Mouse (Mus musculus) brown adipose tissue, adult 24 weeks (tissue): Measurements from ENCODE around the gene Cit. TPM values are rescaled to one million over a fixed set of nuclear protein-coding genes. Genes with fewer than 3 reads are reported as not detected.
"Not testable (repeated sequence)": the region's sequence is repeated elsewhere in the genome, so short reads cannot be mapped to it uniquely, and the experiment has no call there.

ENCODE experiments used
- H3K27ac ChIP-seq: fragments of 200-500 bp; replicated peaks from 2 replicates; pipeline ENCODE4 v1.5.1; 2012; ENCODE audit warnings: low read depth, mild to moderate bottlenecking, low read length
- H3K4me1 ChIP-seq: fragments of 200-500 bp; 2 replicates; pipeline ENCODE4 v1.6.1; 2012; ENCODE audit warnings: low read length, mixed read lengths; ENCODE audit not compliant: control insufficient read depth, insufficient read depth, insufficient read length
- H3K4me3 ChIP-seq: fragments of 200-500 bp; 2 replicates; pipeline ENCODE4 v1.5.1; 2012; ENCODE audit warnings: low read depth, mild to moderate bottlenecking, low read length, moderate library complexity; ENCODE audit not compliant: insufficient read depth
- polyA plus RNA-seq: library from polyadenylated mRNA; stranded (reverse); fragments of >200 nt; gene quantifications from 2 replicates; pipeline ENCODE4 v1.2.4, GENCODE M21; 2012; ENCODE audit not compliant: missing spikeins, insufficient read depth, insufficient read length

Cit gene
- polyA plus RNA-seq, result 0.12 and 0.13 TPM in 2 replicates

DNA sequence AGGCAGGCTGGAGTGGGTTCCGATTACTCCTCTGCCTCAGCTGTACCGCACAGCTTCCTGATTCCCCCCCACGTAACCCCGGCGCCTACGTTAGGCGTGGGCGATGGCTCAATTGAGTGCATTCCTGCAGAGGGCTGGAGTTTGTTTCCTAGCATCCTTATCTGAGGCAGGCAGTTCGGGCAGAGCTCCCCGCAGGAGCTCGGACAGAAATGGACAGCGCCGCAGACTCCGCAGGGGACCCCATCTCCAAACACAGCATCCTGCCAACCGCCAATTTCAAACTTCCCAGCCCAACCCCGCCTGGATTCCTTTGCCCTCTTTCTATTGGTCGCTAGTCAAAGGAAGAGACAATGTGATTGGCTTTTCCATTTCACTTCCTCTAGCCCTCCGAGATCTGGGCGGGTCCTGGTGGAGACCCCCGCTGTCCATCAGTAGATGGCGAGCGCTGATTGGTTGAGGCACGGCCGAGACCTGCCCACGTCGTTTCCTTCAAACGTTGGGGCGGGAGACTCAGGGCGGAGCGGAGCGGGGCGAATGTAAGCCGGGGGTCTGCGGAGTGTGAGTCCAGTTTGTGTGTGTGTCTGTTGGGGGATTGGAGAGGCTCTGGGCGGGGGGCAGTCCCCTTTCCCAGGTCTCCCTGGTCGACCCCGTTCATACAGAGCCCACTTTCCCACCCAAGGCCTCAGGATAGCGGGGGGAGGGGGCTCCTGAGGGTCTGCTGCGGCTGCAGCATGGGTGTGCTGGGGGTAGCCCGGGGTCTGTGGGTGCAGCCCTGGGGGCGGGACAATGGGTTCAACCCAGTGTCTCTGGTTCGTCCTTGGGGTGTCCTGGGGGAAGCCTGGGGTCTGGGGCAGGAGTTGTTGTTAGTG, at the start of gene Cit:
Gene Cit (plus strand): TSS at position 513 of the 869 bp plus-strand sequence.
- no peaks in the 10 kb centered on the region for H3K4me1 ChIP-seq
- peak within 1 kb of the TSS; percentile 57 for H3K4me3 ChIP-seq
- H3K27ac ChIP-seq, result no peak within 1 kb of the TSS

DNA sequence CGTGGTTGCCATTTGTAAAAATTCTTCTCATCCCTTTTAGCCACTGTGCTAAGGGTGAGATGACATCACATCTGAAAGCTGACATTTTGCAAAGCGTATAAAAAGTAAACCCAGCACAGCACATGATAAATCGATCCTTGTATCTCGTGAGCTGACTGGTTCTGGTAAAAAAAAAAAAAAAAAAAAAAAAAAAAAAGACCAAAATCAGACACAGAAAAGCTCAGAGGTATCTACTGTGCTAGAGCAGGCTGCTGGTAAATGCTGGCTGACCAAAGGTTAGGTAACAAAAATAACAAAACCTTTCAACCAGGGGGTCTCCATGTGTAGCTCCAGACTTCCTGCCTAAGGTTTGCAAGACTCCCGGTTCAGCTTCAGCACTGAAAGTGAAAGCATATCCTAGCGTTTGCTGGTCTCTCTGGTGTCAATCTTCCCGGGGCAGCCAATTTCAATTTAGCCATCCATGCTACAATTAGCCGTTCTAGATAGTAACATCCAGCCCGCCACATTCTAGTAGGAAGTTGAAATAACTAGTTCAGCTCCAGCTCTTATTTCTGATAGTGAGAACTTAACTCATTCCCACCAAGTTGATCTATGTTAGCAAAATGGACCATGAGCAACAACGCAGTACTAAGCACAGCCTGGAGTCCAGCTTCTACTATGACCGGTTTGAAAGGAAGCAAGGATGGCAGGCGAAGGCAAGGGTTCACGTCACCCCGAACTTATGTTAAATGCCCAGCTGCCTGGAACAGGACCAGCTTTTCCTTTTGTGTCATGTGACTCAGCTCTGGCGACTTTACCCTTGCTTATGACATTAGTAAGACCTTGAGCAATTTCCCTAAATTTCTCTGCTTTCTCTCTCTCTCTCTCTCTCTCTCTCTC, 45.8 kb upstream of the Cit start:
- Histone ChIP-seq H3K4me1 (no peaks in the 10 kb centered on the region), H3K4me3 (peak overlapping the region; percentile 40), H3K27ac (no peak overlapping the region)

DNA sequence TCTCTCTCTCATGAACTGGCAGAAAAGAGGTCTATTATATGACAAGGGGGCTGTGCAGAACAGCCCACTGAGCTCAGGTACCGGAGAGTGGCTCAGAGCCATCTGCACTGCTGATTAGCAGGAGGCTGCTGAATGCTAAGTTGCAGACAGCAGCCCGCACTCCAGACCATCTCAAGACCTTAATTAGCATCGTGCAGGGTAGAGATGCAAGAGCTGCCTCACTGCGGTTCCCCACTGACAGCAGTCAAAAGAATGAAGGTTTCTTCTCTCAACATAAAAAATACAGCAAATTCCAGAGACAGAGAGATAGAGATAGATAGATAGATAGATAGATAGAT, 45.2 kb upstream of the Cit start:
- H3K27ac ChIP-seq, result no peak overlapping the region
- peak overlapping the region; percentile 40 for H3K4me3 ChIP-seq
- H3K4me1 ChIP-seq, result no peaks in the 10 kb centered on the region

DNA sequence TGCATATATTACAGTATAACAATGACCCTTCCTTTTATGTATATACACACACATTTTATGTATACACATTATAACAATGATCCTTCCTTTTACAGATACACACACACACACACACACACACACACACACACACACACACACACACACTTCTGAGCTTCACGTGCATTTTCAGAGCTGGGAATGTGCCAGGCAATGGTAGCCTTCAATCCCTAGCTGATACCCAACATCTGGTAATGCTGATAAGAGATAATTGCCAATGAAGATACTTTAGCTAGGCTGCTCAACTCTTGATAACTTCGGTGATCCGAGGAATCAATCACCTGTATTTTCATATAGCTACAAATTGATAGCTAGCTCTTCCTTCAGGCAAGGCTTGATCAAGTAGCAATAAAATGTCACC, 32.8 kb upstream of the Cit start:
- H3K4me1 ChIP-seq, result no peaks in the 10 kb centered on the region
- H3K4me3 ChIP-seq, result no peak overlapping the region
- H3K27ac ChIP-seq, result no peak overlapping the region

DNA sequence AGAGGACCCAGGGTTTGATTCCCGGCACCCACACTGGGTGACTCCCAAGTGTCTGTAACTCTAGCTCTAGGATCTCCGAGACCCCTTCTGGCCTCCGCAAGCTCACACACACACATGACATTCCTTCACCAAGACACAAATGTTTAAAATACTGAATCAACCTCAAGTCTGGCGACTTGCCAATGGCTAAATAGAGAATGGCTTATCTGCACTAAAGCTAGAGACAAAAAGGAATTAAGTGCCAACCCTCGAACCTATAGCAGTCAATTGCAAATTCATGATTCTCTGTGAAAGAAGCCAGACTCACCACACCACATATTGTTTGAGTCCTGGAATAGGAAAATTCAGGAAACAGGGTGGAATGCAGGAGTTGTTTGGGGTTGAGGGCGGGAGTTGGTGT, 28.1 kb upstream of the Cit start:
- no peak overlapping the region for H3K4me3 ChIP-seq
- no peaks in the 10 kb centered on the region for H3K4me1 ChIP-seq
- no peak overlapping the region for H3K27ac ChIP-seq

DNA sequence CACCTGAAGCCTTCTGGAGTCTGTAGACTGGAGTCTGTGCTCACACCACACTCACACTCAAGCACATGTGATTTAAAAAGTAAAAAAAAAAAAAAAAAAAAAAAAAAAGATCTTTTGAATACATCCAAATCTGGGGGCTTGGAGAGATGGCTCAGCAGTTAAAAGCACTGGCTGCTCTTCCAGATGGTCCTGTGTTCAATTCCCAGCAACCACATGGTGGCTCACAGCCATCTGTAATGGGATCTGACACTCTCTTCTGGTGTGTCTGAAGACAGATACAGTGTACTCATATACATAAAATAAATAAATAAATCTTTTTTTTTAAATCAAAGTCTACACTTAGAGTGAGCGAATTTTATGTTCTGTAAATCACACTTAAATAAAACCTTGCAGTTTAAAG, 27.4 kb upstream of the Cit start:
- not testable (repeated sequence) for H3K4me3 ChIP-seq, H3K27ac ChIP-seq, H3K4me1 ChIP-seq

DNA sequence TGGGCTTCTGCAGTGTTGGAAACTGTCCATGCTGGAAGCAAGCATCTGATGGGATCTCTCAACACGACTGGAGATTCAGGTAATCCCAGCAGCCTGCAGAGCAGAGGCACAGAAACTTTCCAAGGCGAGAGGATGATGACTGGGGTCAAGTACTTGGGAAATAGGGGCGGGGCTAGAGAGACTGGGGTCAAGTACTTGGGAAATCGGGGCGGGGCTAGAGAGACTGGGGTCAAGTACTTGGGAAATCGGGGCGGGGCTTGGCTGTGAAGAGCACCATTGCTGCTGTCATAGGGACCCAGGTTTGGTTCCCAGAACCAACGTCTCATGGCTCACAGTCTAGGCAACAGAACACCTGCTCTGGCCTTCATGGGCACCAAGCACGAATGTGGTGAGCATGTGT, 25.1 kb upstream of the Cit start:
- Histone ChIP-seq H3K4me1 (no peaks in the 10 kb centered on the region), H3K4me3 (no peak overlapping the region), H3K27ac (no peak overlapping the region)

DNA sequence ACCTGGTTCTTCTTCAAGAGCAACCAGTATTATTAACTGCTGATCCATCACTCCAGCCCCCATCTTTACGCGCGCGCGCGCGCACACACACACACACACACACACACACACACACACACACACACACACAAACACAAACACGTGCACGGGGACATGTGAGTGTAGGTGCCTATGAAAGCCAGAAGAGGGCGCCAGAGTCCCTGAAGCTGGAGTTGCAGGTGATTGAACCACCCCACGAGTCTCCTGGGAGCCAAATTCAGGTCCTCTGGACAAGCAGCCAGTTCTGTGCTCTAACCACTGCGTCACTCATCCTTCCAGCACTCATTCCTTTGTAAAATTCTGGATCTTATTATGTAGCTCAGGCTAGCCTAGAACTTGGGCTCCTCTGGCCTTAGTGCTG, 23.9 kb upstream of the Cit start:
- no peaks in the 10 kb centered on the region for H3K4me1 ChIP-seq
- H3K27ac ChIP-seq, result no peak overlapping the region
- no peak overlapping the region for H3K4me3 ChIP-seq

DNA sequence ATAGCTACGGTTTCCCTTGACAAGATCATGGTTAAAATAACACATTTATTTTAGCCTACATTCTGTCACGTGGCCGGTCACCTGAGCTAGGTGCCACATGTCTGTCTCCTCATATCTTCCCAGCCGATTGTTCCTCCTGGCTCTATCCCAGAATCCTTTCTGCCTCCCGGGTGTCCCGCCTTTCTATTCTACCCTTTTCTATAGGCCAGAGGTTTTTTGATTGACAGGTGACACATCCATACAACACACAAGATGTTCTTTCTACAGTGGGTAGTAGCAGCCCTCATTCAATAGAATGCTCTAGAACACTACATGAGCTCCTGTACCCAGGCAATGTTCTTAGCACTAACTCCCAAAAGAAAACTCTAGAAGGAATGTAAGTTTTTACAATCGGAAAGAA, 23.2 kb upstream of the Cit start:
- no peaks in the 10 kb centered on the region for H3K4me1 ChIP-seq
- no peak overlapping the region for H3K27ac ChIP-seq
- H3K4me3 ChIP-seq, result no peak overlapping the region

DNA sequence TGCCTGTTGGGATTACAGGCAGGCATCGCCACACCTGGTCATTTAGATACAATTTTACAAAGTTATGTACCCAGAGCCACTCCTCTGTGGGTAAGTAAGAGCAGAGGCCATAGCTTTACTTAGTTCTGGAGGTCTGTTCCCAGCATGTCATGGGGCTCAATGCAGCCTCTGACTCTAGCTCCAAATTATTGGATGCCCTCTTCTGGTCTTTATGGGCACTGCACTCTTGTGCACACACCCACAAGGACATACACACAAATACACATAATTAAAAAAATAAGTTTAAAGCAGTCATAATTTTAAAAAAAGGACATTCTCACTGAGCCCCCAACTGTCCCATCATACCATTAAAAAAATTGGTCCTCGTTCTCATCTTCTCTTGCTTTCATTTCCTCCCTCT, 12.3 kb upstream of the Cit start:
- Histone ChIP-seq H3K4me3 (no peak overlapping the region), H3K27ac (no peak overlapping the region), H3K4me1 (no peaks in the 10 kb centered on the region; the same call in 1 of the 2 replicates)

DNA sequence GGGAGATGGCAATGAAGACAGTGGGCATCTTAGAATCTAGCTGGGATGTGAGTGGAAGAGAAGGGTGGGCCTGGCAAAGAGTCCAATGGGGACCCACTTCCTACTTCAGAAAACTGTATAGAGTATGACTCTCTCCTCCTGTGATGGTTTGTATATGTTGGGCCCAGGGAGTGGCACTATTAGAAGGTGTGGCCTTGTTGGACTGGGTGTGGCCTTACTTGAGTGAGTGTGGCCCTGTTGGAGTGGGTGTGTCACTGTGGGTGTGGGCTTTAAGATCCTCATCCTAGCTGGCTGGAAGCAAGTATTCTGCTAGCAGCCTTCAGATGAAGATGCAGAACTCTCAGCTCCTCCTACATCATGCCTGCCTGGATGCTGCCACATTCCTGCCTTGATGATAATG, 11.3 kb upstream of the Cit start:
- not testable (repeated sequence) for H3K4me3 ChIP-seq, H3K4me1 ChIP-seq

DNA sequence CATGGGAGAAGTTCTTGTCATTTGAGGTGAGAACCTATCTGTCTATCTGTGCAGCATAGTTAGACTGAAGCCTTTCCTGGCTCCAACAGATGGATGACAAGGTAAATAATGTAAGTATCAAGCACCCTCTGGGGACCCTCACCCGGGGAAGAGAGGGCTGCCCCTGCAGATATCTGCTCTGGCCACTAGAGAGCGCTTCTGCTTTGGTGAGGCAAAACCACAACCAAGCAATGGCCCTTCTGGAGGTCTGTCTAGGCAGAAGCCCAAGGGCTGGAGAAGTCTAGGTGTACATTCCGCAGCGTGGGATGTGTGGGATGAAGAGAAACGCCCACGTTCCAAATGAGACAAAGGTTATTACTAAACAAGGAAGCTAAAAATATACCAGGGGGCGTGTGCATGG, 9.8 kb upstream of the Cit start:
- Histone ChIP-seq H3K4me3 (no peak overlapping the region), H3K4me1 (no peaks in the 10 kb centered on the region; the same call in 1 of the 2 replicates), H3K27ac (no peak overlapping the region)

More for the DNA sequence above, 11.3 kb upstream of the Cit start:
- not testable (repeated sequence) for H3K27ac ChIP-seq

DNA sequence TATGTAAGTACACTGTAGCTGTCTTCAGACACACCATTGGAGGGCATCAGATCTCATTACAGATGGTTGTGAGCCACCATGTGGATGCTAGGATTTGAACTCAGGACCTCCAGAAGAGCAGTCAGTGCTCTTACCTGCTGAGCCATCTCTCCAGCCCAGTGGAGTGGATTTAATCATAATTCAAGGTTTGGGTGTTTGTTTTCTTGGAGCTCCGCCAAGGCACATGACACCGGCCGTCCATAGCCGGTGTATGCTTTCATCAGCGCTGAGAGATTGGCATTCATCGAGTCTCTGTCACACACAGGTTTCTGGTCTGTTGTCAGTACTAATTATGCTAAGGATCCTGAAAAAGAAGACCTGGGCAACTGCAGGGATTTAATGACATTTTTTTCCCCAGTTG, 7.0 kb upstream of the Cit start:
- Histone ChIP-seq H3K4me1 (no peaks in the 10 kb centered on the region; the same call in 1 of the 2 replicates), H3K27ac (no peak overlapping the region), H3K4me3 (no peak overlapping the region)

DNA sequence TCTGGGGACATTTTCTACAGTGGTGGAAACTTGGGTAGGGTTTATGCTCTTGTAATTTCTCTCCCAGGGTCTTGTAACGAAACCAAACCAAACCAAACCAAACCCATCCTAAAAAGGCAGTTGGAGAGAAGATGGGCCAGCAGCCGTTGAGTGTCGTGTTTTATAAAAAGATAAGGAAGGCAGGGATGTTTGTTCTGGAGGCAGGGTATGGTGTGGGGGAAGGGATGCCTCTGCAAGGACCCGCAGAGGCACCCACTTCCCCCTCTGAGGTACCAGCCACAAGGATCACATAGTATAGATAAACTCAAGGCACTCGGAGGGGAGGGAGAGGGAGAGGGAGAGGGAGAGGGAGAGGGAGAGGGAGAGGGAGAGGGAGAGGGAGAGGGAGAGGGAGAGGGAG, 4.6 kb upstream of the Cit start:
- Histone ChIP-seq H3K4me3 (no peak overlapping the region), H3K4me1 (no peaks in the 10 kb centered on the region), H3K27ac (no peak overlapping the region)

DNA sequence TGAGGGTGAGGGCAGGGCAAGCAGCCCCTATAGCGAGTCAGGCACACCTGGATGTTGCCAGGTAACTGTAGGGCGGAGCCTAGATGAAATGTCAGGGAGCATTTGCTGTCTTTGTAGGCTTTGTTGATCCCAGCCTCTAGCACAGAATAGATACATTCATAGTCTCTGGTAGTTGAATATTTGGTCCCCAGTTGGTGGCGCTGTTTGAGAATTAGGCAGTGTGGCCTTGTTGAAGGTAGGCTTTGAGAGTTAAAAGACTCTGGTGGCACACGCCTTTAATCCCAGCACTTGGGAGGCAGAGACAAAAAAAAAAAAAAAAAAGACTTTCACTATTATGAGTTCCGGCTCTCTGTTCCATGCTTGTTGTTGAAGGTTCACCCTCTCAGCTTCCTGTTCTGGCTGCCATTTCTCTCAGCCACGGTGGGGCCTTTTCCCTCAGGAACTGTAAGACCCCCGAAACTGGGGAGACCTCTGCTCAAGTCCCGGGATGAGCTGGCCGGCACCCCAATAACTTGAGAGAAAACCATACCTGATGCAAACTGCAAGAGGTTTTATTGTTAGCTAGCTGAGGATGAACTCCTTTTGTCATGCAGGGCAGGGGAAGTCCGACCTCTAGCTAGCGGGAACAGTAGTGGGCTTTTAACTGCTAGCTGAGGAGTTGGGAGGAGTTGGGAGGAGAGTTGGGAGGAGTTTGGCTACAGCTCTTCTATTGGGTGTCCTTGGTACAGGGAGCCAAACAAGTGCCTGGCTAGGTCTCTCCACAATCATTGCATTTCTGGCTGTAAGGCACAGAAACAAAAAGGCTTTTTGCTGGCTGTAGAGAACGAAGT, 3.9 kb upstream of the Cit start:
- no peak overlapping the region for H3K27ac ChIP-seq
- no peaks in the 10 kb centered on the region for H3K4me1 ChIP-seq
- H3K4me3 ChIP-seq, result no peak overlapping the region
